Mouse (Mus musculus): ENCODE measurements at regions not wholly inside any gene's neighbourhood (a gene's known extent, or its start where the extent isn't known, plus 50 kb on each side); places are given as distances from the start of the nearest gene placed in this dataset.

GRCm38 (mm10) chr6:98640316-98640715, 297.8 kb upstream of the Gm765 start:
- Histone ChIP-seq H3K36me3 (replicated peaks; ENCODE audit: insufficient read depth, low read length) (no peaks in the 10 kb centered on the region), H3K27ac (ENCODE audit: low read depth) (no peak overlapping the region), H3K9me3 (ENCODE audit: low read length) (no peaks in the 10 kb centered on the region), H3K4me3 (ENCODE audit: low read depth, low read length) (no peak overlapping the region), H3K9ac (replicated peaks) (no peak overlapping the region), H3K4me1 (ENCODE audit: insufficient read depth) (no peaks in the 10 kb centered on the region), H3K4me2 (ENCODE audit: low read depth, low read length) (no peak overlapping the region), H3K27me3 (ENCODE audit: insufficient read depth, low read length) (no peaks in the 10 kb centered on the region)
- WGBS (ENCODE audit: insufficient replicate concordance): 81% methylated on average over 5 of the region's 5 CpGs
- DNase-seq (no peak), ATAC-seq (no peak)
- TF ChIP-seq CTCF (IDR thresholded peaks at IDR 0.05; ENCODE audit: low read depth): no peak
- TF ChIP-seq EP300 (IDR thresholded peaks at IDR 0.05; ENCODE audit: low read depth): no peak

GRCm38 (mm10) chr6:98635816-98636215, 293.3 kb upstream of the Gm765 start:
- DNase-seq (no peak), ATAC-seq (no peak)
- H3K4me2 ChIP-seq (ENCODE audit: low read depth, low read length): no peak overlapping the region
- 78% methylated on average over 6 of the region's 6 CpGs for WGBS (ENCODE audit: insufficient replicate concordance)
- TF ChIP-seq EP300 (IDR thresholded peaks at IDR 0.05; ENCODE audit: low read depth) (no peak), CTCF (IDR thresholded peaks at IDR 0.05; ENCODE audit: low read depth) (no peak)
- H3K27ac ChIP-seq (ENCODE audit: low read depth): no peak overlapping the region
- no peak overlapping the region for H3K9ac ChIP-seq (replicated peaks)
- H3K4me1 ChIP-seq (ENCODE audit: insufficient read depth): no peaks in the 10 kb centered on the region
- no peaks in the 10 kb centered on the region for H3K27me3 ChIP-seq (ENCODE audit: insufficient read depth, low read length)
- H3K4me3 ChIP-seq (ENCODE audit: low read depth, low read length): no peak overlapping the region
- H3K36me3 ChIP-seq (replicated peaks; ENCODE audit: insufficient read depth, low read length): no peaks in the 10 kb centered on the region
- no peaks in the 10 kb centered on the region for H3K9me3 ChIP-seq (ENCODE audit: low read length)

GRCm38 (mm10) chr6:98632278-98633063, 289.9 kb upstream of the Gm765 start:
- Histone ChIP-seq H3K4me1 (ENCODE audit: insufficient read depth) (no peaks in the 10 kb centered on the region), H3K36me3 (replicated peaks; ENCODE audit: insufficient read depth, low read length) (no peaks in the 10 kb centered on the region), H3K9ac (replicated peaks) (no peak overlapping the region), H3K4me2 (ENCODE audit: low read depth, low read length) (no peak overlapping the region), H3K4me3 (ENCODE audit: low read depth, low read length) (no peak overlapping the region), H3K27me3 (ENCODE audit: insufficient read depth, low read length) (no peaks in the 10 kb centered on the region), H3K27ac (ENCODE audit: low read depth) (no peak overlapping the region), H3K9me3 (ENCODE audit: low read length) (no peaks in the 10 kb centered on the region)
- ATAC-seq: no peak
- DNase-seq: no peak
- TF ChIP-seq CTCF (IDR thresholded peaks at IDR 0.05; ENCODE audit: low read depth) (no peak), EP300 (IDR thresholded peaks at IDR 0.05; ENCODE audit: low read depth) (no peak)
- 44% methylated on average over 17 of the region's 18 CpGs for WGBS (ENCODE audit: insufficient replicate concordance)

- Histone ChIP-seq H3K4me2 (ENCODE audit: low read depth, low read length) (no peak overlapping the region), H3K36me3 (replicated peaks; ENCODE audit: insufficient read depth, low read length) (no peaks in the 10 kb centered on the region), H3K9me3 (ENCODE audit: low read length) (no peaks in the 10 kb centered on the region), H3K4me3 (ENCODE audit: low read depth, low read length) (no peak overlapping the region), H3K9ac (replicated peaks) (no peak overlapping the region), H3K27ac (ENCODE audit: low read depth) (no peak overlapping the region), H3K4me1 (ENCODE audit: insufficient read depth) (no peaks in the 10 kb centered on the region), H3K27me3 (ENCODE audit: insufficient read depth, low read length) (no peaks in the 10 kb centered on the region)
- DNase-seq (no peak), ATAC-seq (no peak)
- 77% methylated on average over 8 of the region's 8 CpGs for whole genome bisulfite sequencing (ENCODE audit: insufficient replicate concordance)
- TF ChIP-seq EP300 (IDR thresholded peaks at IDR 0.05; ENCODE audit: low read depth) (no peak), CTCF (IDR thresholded peaks at IDR 0.05; ENCODE audit: low read depth) (no peak)
These were observed 288.7 kb upstream of the Gm765 start for GRCm38 (mm10) chr6:98631269-98631668.

GRCm38 (mm10) chr6:98629646-98630045, 287.1 kb upstream of the Gm765 start:
- Histone ChIP-seq H3K36me3 (replicated peaks; ENCODE audit: insufficient read depth, low read length) (no peaks in the 10 kb centered on the region), H3K4me1 (ENCODE audit: insufficient read depth) (no peaks in the 10 kb centered on the region), H3K27ac (ENCODE audit: low read depth) (no peak overlapping the region), H3K27me3 (ENCODE audit: insufficient read depth, low read length) (no peaks in the 10 kb centered on the region), H3K9me3 (ENCODE audit: low read length) (no peaks in the 10 kb centered on the region), H3K4me3 (ENCODE audit: low read depth, low read length) (no peak overlapping the region), H3K9ac (replicated peaks) (no peak overlapping the region), H3K4me2 (ENCODE audit: low read depth, low read length) (no peak overlapping the region)
- TF ChIP-seq EP300 (IDR thresholded peaks at IDR 0.05; ENCODE audit: low read depth): no peak
- no peak for TF ChIP-seq CTCF (IDR thresholded peaks at IDR 0.05; ENCODE audit: low read depth)
- 40% methylated on average over 4 of the region's 4 CpGs for WGBS (ENCODE audit: insufficient replicate concordance)
- no peak for ATAC-seq
- DNase-seq: no peak

- Histone ChIP-seq H3K27me3 (ENCODE audit: insufficient read depth, low read length) (no peaks in the 10 kb centered on the region), H3K27ac (ENCODE audit: low read depth) (no peak overlapping the region), H3K4me2 (ENCODE audit: low read depth, low read length) (no peak overlapping the region), H3K9me3 (ENCODE audit: low read length) (no peaks in the 10 kb centered on the region), H3K4me1 (ENCODE audit: insufficient read depth) (no peaks in the 10 kb centered on the region), H3K9ac (replicated peaks) (no peak overlapping the region), H3K36me3 (replicated peaks; ENCODE audit: insufficient read depth, low read length) (no peaks in the 10 kb centered on the region), H3K4me3 (ENCODE audit: low read depth, low read length) (no peak overlapping the region)
- ATAC-seq (no peak), DNase-seq (no peak)
- 78% methylated on average over 10 of the region's 10 CpGs for WGBS (ENCODE audit: insufficient replicate concordance)
- TF ChIP-seq EP300 (IDR thresholded peaks at IDR 0.05; ENCODE audit: low read depth) (no peak), CTCF (IDR thresholded peaks at IDR 0.05; ENCODE audit: low read depth) (no peak)
These were observed 283.9 kb upstream of the Gm765 start for GRCm38 (mm10) chr6:98626435-98626834.

Data from liver, postnatal 0 days (tissue).